Mouse (Mus musculus) limb, embryonic 12.5 days (tissue): ENCODE measurements at regions not wholly inside any gene's neighbourhood (a gene's known extent, or its start where the extent isn't known, plus 50 kb on each side); places are given as distances from the start of the nearest gene placed in this dataset.

ENCODE experiments used
- ATAC-seq: fragments of 200-750 bp; cut with Nextera tagmentation; 2 replicates; pipeline ENCODE4 v1.8.0; 2017; ENCODE audit warnings: low read depth, moderate TSS enrichment; ENCODE audit not compliant: insufficient number of reproducible peaks, insufficient read depth, low FRiP score, low TSS enrichment
- H3K27ac ChIP-seq: fragments of 300-500 bp; sonication (generic); 2 replicates; pipeline ENCODE4 v1.5.1; 2016; ENCODE audit warnings: mild to moderate bottlenecking, moderate library complexity
- H3K27me3 ChIP-seq: fragments of 300-500 bp; sonication (generic); 2 replicates; pipeline ENCODE4 v1.6.1; 2016; ENCODE audit warnings: mild to moderate bottlenecking, moderate library complexity
- H3K36me3 ChIP-seq: fragments of 300-500 bp; sonication (generic); 2 replicates; pipeline ENCODE4 v1.6.1; 2016; ENCODE audit warnings: mild to moderate bottlenecking, moderate library complexity
- H3K4me1 ChIP-seq: fragments of 300-500 bp; sonication (generic); replicated peaks from 2 replicates; pipeline ENCODE4 v1.6.1; 2016
- H3K4me2 ChIP-seq: fragments of 300-500 bp; sonication (generic); 2 replicates; pipeline ENCODE4 v1.6.1; 2016; ENCODE audit warnings: mild to moderate bottlenecking, moderate library complexity
- H3K4me3 ChIP-seq: fragments of 300-500 bp; sonication (generic); replicated peaks from 2 replicates; pipeline ENCODE4 v1.5.1; 2016; ENCODE audit warnings: mild to moderate bottlenecking
- H3K9ac ChIP-seq: fragments of 300-500 bp; sonication (generic); replicated peaks from 2 replicates; pipeline ENCODE4 v1.6.1; 2016; ENCODE audit warnings: mild to moderate bottlenecking, moderate library complexity
- H3K9me3 ChIP-seq: fragments of 300-500 bp; sonication (generic); 2 replicates; pipeline ENCODE4 v1.6.1; 2016; ENCODE audit warnings: mild to moderate bottlenecking, moderate library complexity
- WGBS: fragments of 180-500 bp; shearing (Covaris S2); methylation state at CpG from one replicate; pipeline ENCODE4 v1.1.7; 2016; 5-methylcytosine and 5-hydroxymethylcytosine counted together

DNA sequence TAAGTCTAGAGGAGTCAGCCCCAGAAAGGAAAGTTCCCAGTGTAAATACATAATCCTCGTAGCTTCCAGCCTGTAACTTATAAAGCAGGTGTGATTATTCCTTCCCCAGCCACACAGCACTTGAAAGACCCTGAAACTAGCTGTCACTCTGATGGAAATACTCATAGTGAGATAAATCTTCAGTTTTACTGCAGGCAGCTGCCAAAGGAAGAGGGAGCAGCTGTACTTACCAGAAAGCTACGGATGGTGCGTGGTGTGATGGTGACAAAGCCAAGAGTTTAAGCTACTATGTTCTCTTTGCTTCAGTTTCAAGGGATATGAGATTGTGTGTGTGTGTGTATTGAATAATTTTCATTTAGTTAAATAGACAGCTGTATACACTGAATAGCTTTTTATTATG is 1007.1 kb downstream of the Robo2 start:
- no peak overlapping the region for H3K4me2 ChIP-seq
- no peaks in the 10 kb centered on the region for H3K4me1 ChIP-seq
- WGBS = 33% methylated on average over 3 of the region's 3 CpGs
- H3K36me3 ChIP-seq = no peaks in the 10 kb centered on the region
- no peak overlapping the region for H3K9ac ChIP-seq
- peak; percentile 37; the same call in 1 of the 2 replicates for ATAC-seq
- no peak overlapping the region for H3K4me3 ChIP-seq
- peak overlapping the region; percentile 41; the same call in 1 of the 2 replicates for H3K27ac ChIP-seq
- no peaks in the 10 kb centered on the region for H3K9me3 ChIP-seq
- H3K27me3 ChIP-seq = no peaks in the 10 kb centered on the region

DNA sequence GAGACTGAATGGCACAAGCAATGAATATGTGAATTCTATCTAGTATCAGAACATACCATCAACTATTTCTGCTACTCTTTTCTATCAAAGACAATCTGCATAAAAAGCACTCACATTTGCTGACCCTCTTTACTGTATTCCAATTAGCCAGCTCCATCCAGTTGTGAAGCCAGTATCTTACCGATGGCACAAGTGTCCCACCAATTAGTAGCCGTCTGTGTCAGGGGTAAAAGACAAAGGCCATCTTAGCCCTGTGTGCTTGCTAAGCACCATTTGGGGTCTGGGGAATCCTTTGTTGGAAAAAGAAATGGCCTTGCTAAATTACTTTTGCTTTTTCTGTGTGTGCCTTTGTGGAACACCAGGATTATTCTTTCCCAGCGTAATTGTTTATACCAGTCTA is 1007.5 kb downstream of the Robo2 start:
- Histone ChIP-seq H3K4me3 (no peak overlapping the region), H3K4me1 (no peaks in the 10 kb centered on the region), H3K4me2 (no peak overlapping the region), H3K9ac (no peak overlapping the region), H3K27me3 (no peaks in the 10 kb centered on the region), H3K36me3 (no peaks in the 10 kb centered on the region), H3K9me3 (no peaks in the 10 kb centered on the region), H3K27ac (no peak overlapping the region; the same call in 1 of the 2 replicates)
- 64% methylated on average over 3 of the region's 3 CpGs for WGBS
- ATAC-seq = 0 out of 2 replicates have a peak, but pooled peaks have one; percentile 10

GRCm38 (mm10) chr16:73379056-73379455 is 1032.6 kb downstream of the Robo2 start:
- H3K36me3 ChIP-seq = no peaks in the 10 kb centered on the region
- H3K4me2 ChIP-seq = no peak overlapping the region
- ATAC-seq = peak; percentile 42; the same call in 1 of the 2 replicates
- no peaks in the 10 kb centered on the region for H3K4me1 ChIP-seq
- H3K9ac ChIP-seq = no peak overlapping the region
- no peak overlapping the region for H3K4me3 ChIP-seq
- no peak overlapping the region for H3K27ac ChIP-seq
- WGBS = 12% methylated on average over 2 of the region's 2 CpGs
- H3K27me3 ChIP-seq = no peaks in the 10 kb centered on the region
- H3K9me3 ChIP-seq = no peaks in the 10 kb centered on the region

DNA sequence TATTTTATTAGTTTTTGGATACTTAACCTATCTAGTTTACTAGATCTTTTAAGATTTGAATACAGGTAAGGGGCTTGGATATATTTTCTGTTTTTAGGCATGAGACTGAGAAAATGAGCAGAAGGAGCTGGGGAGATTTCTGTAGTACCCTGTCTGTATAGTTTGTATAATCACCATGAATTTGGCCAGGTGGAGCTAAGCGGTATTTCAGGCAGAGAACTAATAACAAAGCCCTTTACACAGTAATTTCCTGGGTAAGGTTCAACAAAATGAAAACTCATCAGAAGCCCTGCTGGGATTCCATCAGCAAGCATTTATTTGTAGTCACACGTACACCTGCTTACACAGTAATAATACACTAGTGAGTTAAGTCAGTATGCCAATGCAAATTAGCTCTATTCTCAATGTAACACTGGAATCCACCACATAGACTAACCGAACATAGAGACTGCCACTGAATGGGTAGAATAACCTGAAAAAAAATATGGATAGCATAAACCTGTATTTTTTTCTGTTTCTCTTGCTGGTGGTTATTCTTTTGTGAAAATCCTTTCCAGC is 1036.9 kb downstream of the Robo2 start:
- no peak overlapping the region for H3K4me3 ChIP-seq
- H3K27me3 ChIP-seq = no peaks in the 10 kb centered on the region
- H3K9ac ChIP-seq = no peak overlapping the region
- H3K36me3 ChIP-seq = no peaks in the 10 kb centered on the region
- no peak for ATAC-seq
- H3K9me3 ChIP-seq = 0 out of 2 replicates have a peak, but pooled peaks cover 3% of the 10 kb centered on the region
- no peak overlapping the region for H3K4me2 ChIP-seq
- no peaks in the 10 kb centered on the region for H3K4me1 ChIP-seq
- WGBS = 57% methylated on average over 3 of the region's 3 CpGs
- no peak overlapping the region for H3K27ac ChIP-seq

DNA sequence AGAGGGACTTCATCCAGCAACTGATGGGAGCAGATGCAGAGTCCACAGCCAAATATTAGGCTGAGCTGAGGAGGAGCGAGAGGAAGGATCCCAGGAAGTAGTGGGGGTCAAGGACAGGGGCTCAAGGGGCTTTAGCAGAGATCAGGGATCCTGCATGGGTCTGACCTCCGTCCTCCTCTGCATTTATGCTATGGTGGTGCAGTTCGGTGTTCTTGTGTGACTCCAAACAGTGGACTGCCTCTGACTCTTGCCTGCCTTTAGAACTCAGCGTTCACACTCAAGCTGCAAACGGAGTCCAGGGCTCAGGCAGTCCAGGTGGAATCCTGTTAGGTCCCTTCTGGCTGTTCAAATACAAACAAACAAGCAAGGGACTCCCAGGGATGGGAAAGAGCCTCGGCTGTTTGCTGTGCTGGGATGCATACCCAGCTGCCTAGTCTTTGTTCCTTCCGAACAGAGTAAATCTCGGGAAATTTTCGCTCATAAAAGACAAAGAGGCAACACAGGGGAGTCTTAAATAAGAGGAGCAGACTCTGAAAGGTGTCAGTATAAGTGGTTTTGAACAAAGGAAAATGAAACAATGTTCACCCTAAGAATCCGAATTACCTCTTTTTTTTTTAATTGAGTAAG is 1042.9 kb downstream of the Robo2 start:
- H3K27ac ChIP-seq = peak overlapping the region; percentile 50; the same call in 1 of the 2 replicates
- peak; percentile 47; the same call in 1 of the 2 replicates for ATAC-seq
- 0 out of 2 replicates have a peak, but pooled peaks cover 3% of the 10 kb centered on the region for H3K9me3 ChIP-seq
- H3K4me2 ChIP-seq = no peak overlapping the region
- no peak overlapping the region; the same call in 1 of the 2 replicates for H3K9ac ChIP-seq
- H3K27me3 ChIP-seq = no peaks in the 10 kb centered on the region
- 42% methylated on average over 10 of the region's 10 CpGs for WGBS
- H3K4me3 ChIP-seq = no peak overlapping the region
- H3K36me3 ChIP-seq = no peaks in the 10 kb centered on the region
- H3K4me1 ChIP-seq = peaks cover 9% of the 10 kb centered on the region

DNA sequence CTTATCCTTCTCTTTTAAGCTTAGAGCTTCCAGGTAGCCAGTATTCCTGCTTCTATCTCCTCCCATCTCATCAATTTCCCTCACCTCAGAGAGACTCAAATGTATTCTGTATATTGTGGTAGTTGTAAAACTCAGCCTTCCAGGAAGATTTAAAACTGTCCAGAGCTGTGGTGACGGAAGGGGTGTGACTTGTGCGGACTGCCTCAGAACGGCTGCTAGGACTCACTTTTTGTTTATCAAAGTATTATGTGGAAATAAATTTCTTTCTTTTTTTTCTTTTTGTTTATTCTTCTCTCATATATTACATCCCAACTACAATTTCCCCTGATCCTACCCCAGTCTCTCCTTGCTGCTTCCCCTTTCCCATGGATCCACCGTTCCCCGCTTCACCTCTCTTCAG is 1043.7 kb downstream of the Robo2 start:
- Histone ChIP-seq H3K9me3 (0 out of 2 replicates have a peak, but pooled peaks cover 3% of the 10 kb centered on the region), H3K36me3 (no peaks in the 10 kb centered on the region), H3K4me1 (peaks cover 9% of the 10 kb centered on the region), H3K4me2 (no peak overlapping the region), H3K27ac (no peak overlapping the region), H3K27me3 (no peaks in the 10 kb centered on the region), H3K4me3 (no peak overlapping the region), H3K9ac (no peak overlapping the region)
- WGBS = 71% methylated on average over 5 of the region's 5 CpGs
- ATAC-seq = no peak

DNA sequence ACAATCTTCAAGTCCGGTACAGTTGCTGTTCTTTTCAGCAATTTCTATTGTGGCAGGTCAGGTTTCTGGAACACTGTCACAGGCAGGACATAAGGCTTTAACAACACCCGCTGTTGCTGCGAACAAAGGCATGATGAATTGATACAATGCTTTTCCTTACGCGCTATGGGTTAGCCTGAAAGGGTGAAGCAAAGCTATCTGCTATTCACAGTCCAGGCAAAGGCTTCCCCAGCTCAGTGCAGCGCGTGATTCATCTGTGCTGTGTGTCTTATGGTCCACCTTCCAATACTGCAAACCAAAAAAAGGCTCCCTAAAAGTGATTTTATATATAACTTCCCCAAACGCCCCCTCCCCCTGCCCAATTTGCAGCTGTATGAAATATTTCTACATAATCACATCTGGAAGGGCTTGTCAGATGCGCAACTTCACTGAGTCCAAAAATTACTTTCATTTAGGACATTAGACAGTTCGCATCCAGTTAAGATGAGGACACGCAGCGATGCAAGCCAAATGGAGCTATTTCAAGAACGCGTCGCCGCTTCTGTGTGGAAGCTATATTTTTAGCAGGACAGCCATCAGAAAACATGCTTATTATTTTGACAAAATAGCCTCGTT is 1044.3 kb downstream of the Robo2 start:
- no peak overlapping the region for H3K4me2 ChIP-seq
- H3K36me3 ChIP-seq = no peaks in the 10 kb centered on the region
- no peak for ATAC-seq

GRCm38 (mm10) chr16:73350698-73351097 is 1042.6 kb downstream of the Robo1 start:
- 10% methylated on average over 5 of the region's 5 CpGs for WGBS
- Histone ChIP-seq H3K9ac (no peak overlapping the region), H3K9me3 (no peaks in the 10 kb centered on the region), H3K27me3 (no peaks in the 10 kb centered on the region), H3K4me3 (no peak overlapping the region), H3K36me3 (no peaks in the 10 kb centered on the region), H3K4me1 (peaks cover 8% of the 10 kb centered on the region), H3K4me2 (peak overlapping the region; percentile 22; the same call in 1 of the 2 replicates), H3K27ac (peak overlapping the region; percentile 50; the same call in 1 of the 2 replicates)
- no peak for ATAC-seq

More for the DNA sequence above, 1044.3 kb downstream of the Robo2 start:
- 0 out of 2 replicates have a peak, but pooled peaks cover 3% of the 10 kb centered on the region for H3K9me3 ChIP-seq
- no peak overlapping the region for H3K9ac ChIP-seq
- H3K27ac ChIP-seq = no peak overlapping the region
- H3K4me3 ChIP-seq = no peak overlapping the region
- no peaks in the 10 kb centered on the region for H3K27me3 ChIP-seq
- 87% methylated on average over 17 of the region's 17 CpGs for WGBS
- H3K4me1 ChIP-seq = peaks cover 9% of the 10 kb centered on the region

GRCm38 (mm10) chr16:73343941-73344340 is 1035.8 kb downstream of the Robo1 start:
- no peaks in the 10 kb centered on the region for H3K9me3 ChIP-seq
- ATAC-seq = peak; percentile 68; the same call in 1 of the 2 replicates
- H3K4me3 ChIP-seq = no peak overlapping the region
- no peak overlapping the region for H3K27ac ChIP-seq
- no peaks in the 10 kb centered on the region for H3K36me3 ChIP-seq
- no peak overlapping the region for H3K9ac ChIP-seq
- H3K27me3 ChIP-seq = no peaks in the 10 kb centered on the region
- no peak overlapping the region for H3K4me2 ChIP-seq
- 27% methylated on average over 1 of the region's 1 CpGs for WGBS
- H3K4me1 ChIP-seq = 0 out of 2 replicates have a peak, but pooled peaks cover 4% of the 10 kb centered on the region

DNA sequence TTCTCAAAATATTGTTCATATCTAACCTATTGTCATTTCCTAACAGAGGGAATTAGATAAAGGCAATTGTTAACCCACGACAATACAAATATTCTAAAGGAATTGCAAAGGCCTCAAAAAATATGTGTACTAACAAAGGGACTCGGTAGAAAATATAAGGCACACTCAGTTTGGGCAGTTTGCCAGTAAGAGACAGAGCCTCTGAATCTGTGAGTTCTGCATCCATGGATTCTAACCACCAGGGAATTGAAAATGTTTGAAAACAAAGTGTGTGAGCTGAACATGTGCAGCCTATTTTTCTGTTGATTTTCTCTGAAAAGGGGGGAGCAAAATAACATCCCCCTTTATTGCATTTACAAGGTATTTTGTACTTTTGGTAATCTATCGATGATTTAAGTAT is 1035.4 kb downstream of the Robo1 start:
- H3K4me2 ChIP-seq = no peak overlapping the region
- no peaks in the 10 kb centered on the region for H3K36me3 ChIP-seq
- H3K9ac ChIP-seq = no peak overlapping the region
- H3K4me1 ChIP-seq = 0 out of 2 replicates have a peak, but pooled peaks cover 4% of the 10 kb centered on the region
- H3K27me3 ChIP-seq = no peaks in the 10 kb centered on the region
- no peaks in the 10 kb centered on the region for H3K9me3 ChIP-seq
- peak overlapping the region; percentile 37; the same call in 1 of the 2 replicates for H3K27ac ChIP-seq
- ATAC-seq = no peak
- no peak overlapping the region for H3K4me3 ChIP-seq
- WGBS = 63% methylated on average over 3 of the region's 3 CpGs

DNA sequence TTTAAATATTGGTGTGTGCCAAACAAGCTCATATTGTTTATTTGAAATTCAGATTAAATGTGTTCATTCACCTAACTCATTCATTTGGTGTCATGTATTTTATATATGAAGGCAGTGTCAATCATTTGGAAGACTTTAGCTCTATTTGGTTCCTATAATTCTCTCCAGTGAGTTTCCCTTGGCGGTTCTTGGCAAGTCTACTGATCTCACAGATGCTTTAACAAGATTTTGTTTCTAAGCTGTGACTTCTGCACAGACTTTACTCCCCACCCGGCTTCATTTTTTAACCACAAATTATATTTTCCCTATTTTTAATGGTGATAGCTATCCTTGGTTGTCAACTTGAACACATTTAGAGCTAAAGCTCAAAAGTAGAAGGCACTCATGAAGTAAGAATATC is 1009.5 kb downstream of the Robo1 start:
- no peak overlapping the region for H3K27ac ChIP-seq
- H3K9ac ChIP-seq = no peak overlapping the region
- H3K4me3 ChIP-seq = no peak overlapping the region
- H3K36me3 ChIP-seq = no peaks in the 10 kb centered on the region
- 94% methylated on average over 2 of the region's 2 CpGs for WGBS
- H3K27me3 ChIP-seq = no peaks in the 10 kb centered on the region
- H3K9me3 ChIP-seq = no peaks in the 10 kb centered on the region
- no peak for ATAC-seq
- 0 out of 2 replicates have a peak, but pooled peaks cover 2% of the 10 kb centered on the region for H3K4me1 ChIP-seq
- H3K4me2 ChIP-seq = no peak overlapping the region
